Mouse (Mus musculus) forebrain, embryonic 11.5 days (tissue): Measurements from ENCODE around the gene Zpbp2. TPM values are rescaled to one million over a fixed set of nuclear protein-coding genes. Genes with fewer than 3 reads are reported as not detected.

Experiments
- ATAC-seq: fragments of 200-750 bp; cut with Nextera tagmentation; replicated peaks from 2 replicates; pipeline ENCODE4 v1.8.0; 2017; ENCODE audit warnings: moderate TSS enrichment; ENCODE audit not compliant: low FRiP score
- DNase-seq: peaks from one replicate; pipeline ENCODE4 v3.0.0-alpha.2; 2017; ENCODE audit warnings: low spot score
- H3K27ac ChIP-seq: fragments of 300-500 bp; sonication (generic); 2 replicates; pipeline ENCODE4 v1.5.1; 2014; ENCODE audit warnings: low read depth, low read length
- H3K27me3 ChIP-seq: fragments of 300-500 bp; sonication (generic); 2 replicates; pipeline ENCODE4 v1.6.1; 2014; ENCODE audit warnings: mild to moderate bottlenecking, low read length, mixed read lengths; ENCODE audit not compliant: control insufficient read depth, insufficient read depth
- H3K36me3 ChIP-seq: fragments of 300-500 bp; sonication (generic); 2 replicates; pipeline ENCODE4 v1.6.1; 2014; ENCODE audit warnings: mild to moderate bottlenecking, low read length, moderate library complexity, mixed read lengths; ENCODE audit not compliant: control insufficient read depth, insufficient read depth
- H3K4me1 ChIP-seq: fragments of 300-500 bp; sonication (generic); replicated peaks from 2 replicates; pipeline ENCODE4 v1.6.1; 2014; ENCODE audit warnings: low read length, mixed read lengths; ENCODE audit not compliant: control insufficient read depth, insufficient read depth
- H3K4me2 ChIP-seq: fragments of 300-500 bp; sonication (generic); 2 replicates; pipeline ENCODE4 v1.6.1; 2014; ENCODE audit warnings: low read depth, mild to moderate bottlenecking, low read length, moderate library complexity, mixed read lengths; ENCODE audit not compliant: severe bottlenecking
- H3K4me3 ChIP-seq: fragments of 300-500 bp; sonication (generic); 2 replicates; pipeline ENCODE4 v1.5.1; 2014; ENCODE audit warnings: low read depth, low read length
- H3K9ac ChIP-seq: fragments of 300-500 bp; sonication (generic); 2 replicates; pipeline ENCODE4 v1.6.1; 2014; ENCODE audit warnings: low read length
- H3K9me3 ChIP-seq: fragments of 300-500 bp; sonication (generic); 2 replicates; pipeline ENCODE4 v1.6.1; 2016; ENCODE audit warnings: low read length, mixed read lengths; ENCODE audit not compliant: control insufficient read depth
- WGBS: fragments of 180-500 bp; shearing (Covaris S2); extraction: QIAGEN DNeasy Blood & Tissue Kit; methylation state at CpG from one replicate; pipeline ENCODE4 v1.1.7; 2014; 5-methylcytosine and 5-hydroxymethylcytosine counted together
- polyA plus RNA-seq: library from polyadenylated mRNA; unstranded; fragments of >200 nt; fragmentation: Nextera tagmentation; extraction: Ambion mirVana; gene quantifications from 2 replicates; pipeline ENCODE4 v1.2.1, GENCODE M21; 2014

Gene Zpbp2
- polyA plus RNA-seq, 1 experiment from 2014 or later, result 0.21 TPM

- no peaks in the 10 kb centered on the region for H3K9me3 ChIP-seq
- H3K4me1 ChIP-seq, result no peaks in the 10 kb centered on the region
- 80% methylated on average over 6 of the region's 6 CpGs for WGBS
- H3K27me3 ChIP-seq, result no peaks in the 10 kb centered on the region
- H3K4me3 ChIP-seq, result no peak overlapping the region
- no peak overlapping the region for H3K27ac ChIP-seq
- no peak overlapping the region for H3K9ac ChIP-seq
- no peaks in the 10 kb centered on the region for H3K36me3 ChIP-seq
- ATAC-seq (no peak), DNase-seq (no peak)
- no peak overlapping the region for H3K4me2 ChIP-seq
Observed at GRCm38 (mm10) chr11:98569461-98569860, 18.6 kb downstream of the Zpbp2 start.

GRCm38 (mm10) chr11:98577776-98578175 lies 26.9 kb downstream of the Zpbp2 start:
- Histone ChIP-seq H3K4me1 (no peaks in the 10 kb centered on the region), H3K27ac (no peak overlapping the region), H3K36me3 (no peaks in the 10 kb centered on the region; the same call in 1 of the 2 replicates), H3K9me3 (no peaks in the 10 kb centered on the region), H3K27me3 (no peaks in the 10 kb centered on the region), H3K4me3 (no peak overlapping the region), H3K4me2 (no peak overlapping the region), H3K9ac (no peak overlapping the region)
- DNase-seq (no peak), ATAC-seq (no peak)
- 87% methylated on average over 5 of the region's 5 CpGs for WGBS

GRCm38 (mm10) chr11:98580301-98581121 lies 29.6 kb downstream of the Zpbp2 start:
- H3K27ac ChIP-seq, result no peak overlapping the region
- WGBS, result 70% methylated on average over 16 of the region's 16 CpGs
- H3K4me3 ChIP-seq, result no peak overlapping the region

GRCm38 (mm10) chr11:98581286-98582029 lies 30.6 kb downstream of the Zpbp2 start:
- Histone ChIP-seq H3K9me3 (no peaks in the 10 kb centered on the region), H3K4me3 (no peak overlapping the region), H3K4me2 (no peak overlapping the region), H3K36me3 (no peaks in the 10 kb centered on the region; the same call in 1 of the 2 replicates), H3K9ac (no peak overlapping the region), H3K4me1 (peaks cover 11% of the 10 kb centered on the region; the same call in 1 of the 2 replicates), H3K27me3 (no peaks in the 10 kb centered on the region), H3K27ac (no peak overlapping the region)
- ATAC-seq, result no peak
- 72% methylated on average over 17 of the region's 17 CpGs for WGBS
- DNase-seq, result no peak

More at GRCm38 (mm10) chr11:98580301-98581121, 29.6 kb downstream of the Zpbp2 start:
- no peak for ATAC-seq
- peaks cover 1% of the 10 kb centered on the region; the same call in 1 of the 2 replicates for H3K4me1 ChIP-seq
- no peaks in the 10 kb centered on the region for H3K27me3 ChIP-seq
- H3K36me3 ChIP-seq, result no peaks in the 10 kb centered on the region; the same call in 1 of the 2 replicates
- no peaks in the 10 kb centered on the region for H3K9me3 ChIP-seq
- H3K9ac ChIP-seq, result no peak overlapping the region
- DNase-seq, result no peak
- H3K4me2 ChIP-seq, result no peak overlapping the region

- no peak for DNase-seq
- ATAC-seq, result no peak
- H3K4me3 ChIP-seq, result no peak overlapping the region
- no peak overlapping the region for H3K9ac ChIP-seq
- no peak overlapping the region for H3K27ac ChIP-seq
- no peaks in the 10 kb centered on the region for H3K27me3 ChIP-seq
- no peak overlapping the region for H3K4me2 ChIP-seq
- H3K9me3 ChIP-seq, result no peaks in the 10 kb centered on the region
- H3K4me1 ChIP-seq, result peaks cover 11% of the 10 kb centered on the region; the same call in 1 of the 2 replicates
- WGBS, result 78% methylated on average over 8 of the region's 8 CpGs
- H3K36me3 ChIP-seq, result no peaks in the 10 kb centered on the region; the same call in 1 of the 2 replicates
Observed at GRCm38 (mm10) chr11:98582030-98582388, 31.1 kb downstream of the Zpbp2 start.

- no peak overlapping the region for H3K27ac ChIP-seq
- ATAC-seq, result no peak
Observed at GRCm38 (mm10) chr11:98582551-98583264, 31.8 kb downstream of the Zpbp2 start.

GRCm38 (mm10) chr11:98583265-98583552 lies 32.3 kb downstream of the Zpbp2 start:
- ATAC-seq, result no peak
- Histone ChIP-seq H3K4me2 (no peak overlapping the region), H3K27me3 (no peaks in the 10 kb centered on the region), H3K27ac (no peak overlapping the region), H3K9ac (no peak overlapping the region), H3K9me3 (no peaks in the 10 kb centered on the region), H3K36me3 (no peaks in the 10 kb centered on the region; the same call in 1 of the 2 replicates), H3K4me3 (no peak overlapping the region), H3K4me1 (peaks cover 19% of the 10 kb centered on the region)
- no peak for DNase-seq
- WGBS, result 95% methylated on average over 3 of the region's 3 CpGs

More at GRCm38 (mm10) chr11:98582551-98583264, 31.8 kb downstream of the Zpbp2 start:
- H3K27me3 ChIP-seq, result no peaks in the 10 kb centered on the region
- no peak overlapping the region for H3K4me3 ChIP-seq
- no peaks in the 10 kb centered on the region; the same call in 1 of the 2 replicates for H3K36me3 ChIP-seq
- H3K4me2 ChIP-seq, result no peak overlapping the region
- H3K4me1 ChIP-seq, result peaks cover 14% of the 10 kb centered on the region
- no peaks in the 10 kb centered on the region for H3K9me3 ChIP-seq
- no peak for DNase-seq
- H3K9ac ChIP-seq, result no peak overlapping the region
- WGBS, result 88% methylated on average over 12 of the region's 12 CpGs

- no peaks in the 10 kb centered on the region for H3K9me3 ChIP-seq
- no peak for DNase-seq
- H3K9ac ChIP-seq, result no peak overlapping the region
- no peak overlapping the region for H3K4me3 ChIP-seq
- H3K4me1 ChIP-seq, result peaks cover 20% of the 10 kb centered on the region
- ATAC-seq, result no peak
- no peak overlapping the region for H3K27ac ChIP-seq
- no peaks in the 10 kb centered on the region; the same call in 1 of the 2 replicates for H3K36me3 ChIP-seq
- no peak overlapping the region for H3K4me2 ChIP-seq
- 37% methylated on average over 3 of the region's 3 CpGs for WGBS
- no peaks in the 10 kb centered on the region for H3K27me3 ChIP-seq
Observed at GRCm38 (mm10) chr11:98583571-98583970, 32.7 kb downstream of the Zpbp2 start.
